Mouse (Mus musculus): ENCODE data around the gene Vmn1r5. TPM values are rescaled to one million over a fixed set of nuclear protein-coding genes. Genes with fewer than 3 reads are reported as not detected.

The Vmn1r5 gene
- polyA plus RNA-seq, 1 experiment from 2014 or later = not detected

Other genes with a start within 250 kb of the Vmn1r5 start
- 28.1 and 33.0 TPM in 2 replicates for gene Kbtbd2, start 172.5 kb upstream of the Vmn1r5 start, polyA plus RNA-seq (2015; fragmentation: Nextera tagmentation; extraction: Ambion mirVana)
- gene Fkbp9, start 138.2 kb upstream of the Vmn1r5 start, polyA plus RNA-seq (2015; fragmentation: Nextera tagmentation; extraction: Ambion mirVana) = 39.5 and 41.3 TPM in 2 replicates
- gene Nt5c3, start 46.3 kb upstream of the Vmn1r5 start, polyA plus RNA-seq (2015; fragmentation: Nextera tagmentation; extraction: Ambion mirVana) = 147 and 153 TPM in 2 replicates
- gene Vmn1r4, start 46.3 kb upstream of the Vmn1r5 start, polyA plus RNA-seq (2015; fragmentation: Nextera tagmentation; extraction: Ambion mirVana) = 0.44 and 0.65 TPM in 2 replicates
- gene Vmn1r6, start 27.0 kb downstream of the Vmn1r5 start, polyA plus RNA-seq (2015; fragmentation: Nextera tagmentation; extraction: Ambion mirVana) = not detected in 2 replicates
- not detected in 2 replicates for gene Vmn1r7, start 55.1 kb downstream of the Vmn1r5 start, polyA plus RNA-seq (2015; fragmentation: Nextera tagmentation; extraction: Ambion mirVana)
- not detected in 2 replicates for gene Vmn1r8, start 62.0 kb downstream of the Vmn1r5 start, polyA plus RNA-seq (2015; fragmentation: Nextera tagmentation; extraction: Ambion mirVana)
- gene Vmn1r9, start 96.5 kb downstream of the Vmn1r5 start, polyA plus RNA-seq (2015; fragmentation: Nextera tagmentation; extraction: Ambion mirVana) = not detected in 2 replicates
- gene Vmn1r10, start 139.2 kb downstream of the Vmn1r5 start, polyA plus RNA-seq (2015; fragmentation: Nextera tagmentation; extraction: Ambion mirVana) = not detected in 2 replicates
- not detected in 2 replicates for gene Vmn1r11, start 163.2 kb downstream of the Vmn1r5 start, polyA plus RNA-seq (2015; fragmentation: Nextera tagmentation; extraction: Ambion mirVana)
- gene Vmn1r12, start 186.6 kb downstream of the Vmn1r5 start, polyA plus RNA-seq (2015; fragmentation: Nextera tagmentation; extraction: Ambion mirVana) = not detected in 2 replicates
- not detected in 2 replicates for gene Vmn1r13, start 233.0 kb downstream of the Vmn1r5 start, polyA plus RNA-seq (2015; fragmentation: Nextera tagmentation; extraction: Ambion mirVana)

Measured in hindbrain, embryonic 13.5 days (tissue).